Mouse (Mus musculus) liver, embryonic 13.5 days (tissue): ENCODE data around the gene Best1. TPM values are rescaled to one million over a fixed set of nuclear protein-coding genes. Genes with fewer than 3 reads are reported as not detected.

Experiments used
- ATAC-seq: fragments of 200-750 bp; cut with Nextera tagmentation; 2 replicates; pipeline ENCODE4 v1.8.0; 2017; ENCODE audit warnings: low read depth, mild to moderate bottlenecking, moderate number of reproducible peaks, moderate library complexity
- DNase-seq: peaks from one replicate; pipeline ENCODE4 v3.0.0; 2022
- H3K27ac ChIP-seq: fragments of 300-500 bp; sonication (generic); 2 replicates; pipeline ENCODE4 v1.5.1; 2015; ENCODE audit warnings: moderate library complexity, mild to moderate bottlenecking, inconsistent platforms
- H3K27me3 ChIP-seq: fragments of 300-500 bp; sonication (generic); 2 replicates; pipeline ENCODE4 v1.6.1; 2015; ENCODE audit warnings: mild to moderate bottlenecking, inconsistent platforms
- H3K36me3 ChIP-seq: fragments of 300-500 bp; sonication (generic); 2 replicates; pipeline ENCODE4 v1.6.1; 2015; ENCODE audit warnings: mild to moderate bottlenecking, inconsistent platforms
- H3K4me1 ChIP-seq: fragments of 300-500 bp; sonication (generic); replicated peaks from 2 replicates; pipeline ENCODE4 v1.6.1; 2015; ENCODE audit warnings: inconsistent platforms
- H3K4me2 ChIP-seq: fragments of 300-500 bp; sonication (generic); 2 replicates; pipeline ENCODE4 v1.6.1; 2015; ENCODE audit warnings: inconsistent platforms, mild to moderate bottlenecking, moderate library complexity
- H3K4me3 ChIP-seq: fragments of 300-500 bp; sonication (generic); replicated peaks from 2 replicates; pipeline ENCODE4 v1.5.1; 2015; ENCODE audit warnings: mild to moderate bottlenecking, inconsistent platforms
- H3K9ac ChIP-seq: fragments of 300-500 bp; sonication (generic); 2 replicates; pipeline ENCODE4 v1.6.1; 2015; ENCODE audit warnings: mild to moderate bottlenecking, inconsistent platforms
- H3K9me3 ChIP-seq: fragments of 300-500 bp; sonication (generic); replicated peaks from 2 replicates; pipeline ENCODE4 v1.6.1; 2016; ENCODE audit warnings: inconsistent platforms
- WGBS: fragments of 180-500 bp; shearing (Covaris S2); methylation state at CpG from one replicate; pipeline ENCODE4 v1.1.7; 2015; ENCODE audit not compliant: insufficient replicate concordance; 5-methylcytosine and 5-hydroxymethylcytosine counted together
- polyA plus RNA-seq: library from polyadenylated mRNA; unstranded; fragments of >200 nt; fragmentation: Nextera tagmentation; extraction: Ambion mirVana; gene quantifications from 2 replicates; pipeline ENCODE4 v1.2.1, GENCODE M21; 2015

Gene Best1
- polyA plus RNA-seq: 0.17 and 0.20 TPM in 2 replicates

DNA sequence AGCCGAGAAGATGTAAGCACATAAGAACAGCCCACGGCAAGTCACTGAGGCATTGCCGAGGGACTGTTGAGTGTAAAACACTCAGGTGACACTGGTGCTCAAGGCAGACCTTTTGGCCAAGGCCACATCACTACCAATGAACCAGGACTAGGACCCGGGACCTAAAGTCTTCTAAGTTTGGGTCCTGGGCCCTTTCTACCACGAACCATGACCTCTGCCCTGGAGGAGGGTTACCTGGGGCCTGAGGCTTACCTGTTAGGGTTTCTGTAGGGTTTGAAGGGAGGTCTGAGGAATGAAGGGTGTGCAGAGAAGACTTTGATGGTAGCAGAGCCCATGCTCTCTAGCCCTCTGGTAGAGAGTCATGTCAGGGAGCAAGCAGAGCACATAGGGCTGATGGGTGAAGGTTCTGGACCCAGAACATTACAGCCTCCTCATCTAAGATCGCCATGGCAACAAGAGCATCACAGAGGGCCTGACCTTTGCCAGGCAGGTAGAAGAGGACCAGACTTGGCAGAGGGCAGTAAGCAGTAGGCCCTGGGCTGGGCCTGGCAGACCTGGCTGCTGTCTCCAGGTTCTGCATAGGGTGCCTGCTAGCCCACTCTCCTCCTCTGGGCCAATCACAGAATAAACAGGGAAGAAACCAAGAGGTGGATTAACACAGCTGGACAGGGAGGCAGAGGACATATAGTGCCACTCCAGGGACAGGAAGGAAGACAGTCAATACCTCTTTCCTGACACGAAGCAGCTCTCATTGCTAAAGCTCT, at the start of gene Best1, which contains the start of gene Rab3il1:
Gene Best1, minus strand, starts transcription at position 428 of the 764 bp plus-strand sequence.
Gene Rab3il1, plus strand, starts transcription at position 464 of the 764 bp plus-strand sequence.
- ATAC-seq: peak; percentile 19; the same call in 1 of the 2 replicates
- Histone ChIP-seq H3K9me3 (no peaks in the 10 kb centered on the region), H3K9ac (no peak within 1 kb of the TSS), H3K27me3 (0 out of 2 replicates have a peak, but pooled peaks cover 2% of the 10 kb centered on the region), H3K27ac (no peak within 1 kb of the TSS), H3K4me1 (peaks cover 9% of the 10 kb centered on the region; the same call in 1 of the 2 replicates), H3K4me3 (no peak within 1 kb of the TSS), H3K36me3 (no peaks in the 10 kb centered on the region), H3K4me2 (no peak within 1 kb of the TSS)
- DNase-seq: no peak
- 69% methylated on average over 7 of the region's 7 CpGs for WGBS

DNA sequence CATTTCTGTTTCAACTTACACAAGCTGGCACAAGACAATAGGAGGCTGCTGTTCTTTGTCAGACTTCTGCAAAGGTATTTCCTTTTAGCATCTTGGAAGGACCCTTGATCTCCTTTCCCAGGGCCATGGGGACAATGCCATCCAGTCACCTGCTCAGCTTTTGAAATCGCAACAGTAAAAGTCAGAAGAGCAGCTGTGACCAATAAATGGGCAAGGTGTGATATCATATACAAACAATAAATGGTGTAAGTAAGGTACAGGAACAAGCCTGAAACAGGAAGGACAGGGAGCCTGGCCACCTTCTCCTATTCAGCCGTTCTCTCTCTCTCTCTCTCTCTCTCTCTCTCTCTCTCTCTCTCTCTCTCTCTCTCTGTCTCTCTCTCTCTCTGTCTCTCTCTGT, 49.0 kb upstream of the Best1 start:
- Histone ChIP-seq H3K4me2 (no peak overlapping the region), H3K4me3 (no peak overlapping the region), H3K9ac (no peak overlapping the region), H3K9me3 (no peaks in the 10 kb centered on the region), H3K4me1 (peaks cover 29% of the 10 kb centered on the region), H3K27me3 (0 out of 2 replicates have a peak, but pooled peaks cover 4% of the 10 kb centered on the region), H3K36me3 (peaks cover 10% of the 10 kb centered on the region), H3K27ac (no peak overlapping the region)
- DNase-seq (no peak), ATAC-seq (no peak)
- 73% methylated on average over 2 of the region's 2 CpGs for WGBS

DNA sequence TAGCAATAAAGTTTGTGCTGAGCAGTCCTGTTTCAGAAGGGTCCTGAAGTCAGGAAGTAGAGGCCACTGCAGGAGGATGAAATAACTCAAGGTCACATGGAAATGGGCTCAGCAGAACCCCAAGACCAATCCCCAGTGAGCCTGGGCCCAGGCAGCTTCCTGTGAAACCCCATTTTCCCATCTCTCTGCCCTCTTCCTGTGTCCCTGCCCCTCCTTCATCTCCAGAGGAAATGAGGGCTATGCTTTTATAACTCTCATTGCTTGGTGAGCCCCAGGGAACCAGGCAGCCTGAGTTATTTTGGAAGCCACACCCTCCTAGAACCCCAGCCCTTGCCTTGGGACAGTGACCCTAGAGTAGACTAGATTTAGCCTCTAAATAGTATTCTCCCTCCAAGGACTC, 48.1 kb upstream of the Best1 start:
- Histone ChIP-seq H3K4me3 (no peak overlapping the region), H3K4me1 (peaks cover 34% of the 10 kb centered on the region), H3K27ac (no peak overlapping the region), H3K27me3 (0 out of 2 replicates have a peak, but pooled peaks cover 4% of the 10 kb centered on the region), H3K9ac (no peak overlapping the region), H3K9me3 (no peaks in the 10 kb centered on the region), H3K4me2 (no peak overlapping the region), H3K36me3 (peaks cover 3% of the 10 kb centered on the region)
- ATAC-seq: no peak
- DNase-seq: no peak

DNA sequence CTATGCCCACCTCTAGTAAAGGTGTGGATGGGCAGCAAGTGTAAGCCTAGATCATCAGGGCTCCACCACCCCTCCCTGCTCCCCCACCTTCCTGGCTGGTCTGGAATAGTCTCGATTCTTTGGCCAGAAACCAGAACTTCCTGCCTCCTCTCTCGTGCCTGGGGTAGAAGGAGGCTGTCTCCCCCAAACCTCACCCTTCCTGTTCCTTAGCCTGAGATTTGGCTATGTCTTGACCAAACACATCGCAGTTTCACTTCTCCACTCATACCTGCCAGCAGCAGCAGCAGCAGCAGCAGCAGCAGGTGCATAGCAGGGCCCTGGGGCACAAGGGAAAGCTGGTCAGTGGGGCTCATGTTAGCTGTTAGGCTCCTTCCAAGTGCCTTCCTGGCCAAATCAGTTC, 45.5 kb upstream of the Best1 start:
- H3K27me3 ChIP-seq: peaks cover 7% of the 10 kb centered on the region; the same call in 1 of the 2 replicates
- no peak overlapping the region for H3K4me2 ChIP-seq
- no peak overlapping the region for H3K27ac ChIP-seq
- peaks cover 59% of the 10 kb centered on the region for H3K4me1 ChIP-seq
- DNase-seq (no peak), ATAC-seq (no peak)
- H3K36me3 ChIP-seq: no peaks in the 10 kb centered on the region
- WGBS: 14% methylated on average over 3 of the region's 3 CpGs
- H3K4me3 ChIP-seq: no peak overlapping the region
- no peaks in the 10 kb centered on the region for H3K9me3 ChIP-seq
- no peak overlapping the region for H3K9ac ChIP-seq

DNA sequence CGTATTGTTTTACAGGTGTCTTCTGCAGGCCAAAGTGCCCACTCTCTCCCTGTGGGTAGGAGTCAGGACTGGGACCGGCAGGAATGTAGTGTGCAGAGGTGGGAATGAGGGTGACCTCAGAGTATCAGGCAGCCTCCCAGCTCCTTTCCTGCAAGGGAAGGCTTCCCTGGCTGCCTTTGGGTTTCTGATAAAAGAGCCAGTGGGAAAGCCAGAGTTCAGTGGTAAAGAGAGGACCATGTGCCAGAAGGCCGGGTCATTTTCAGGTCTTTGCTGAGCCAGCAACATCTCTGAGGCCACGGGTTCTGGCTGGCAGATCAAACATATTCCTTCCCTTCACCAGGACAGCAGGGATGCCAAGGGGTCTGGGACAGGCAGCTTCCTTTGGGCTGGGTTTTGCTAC, 44.9 kb upstream of the Best1 start:
- Histone ChIP-seq H3K36me3 (no peaks in the 10 kb centered on the region), H3K9me3 (no peaks in the 10 kb centered on the region), H3K9ac (0 out of 2 replicates have a peak overlapping the region, but pooled peaks have one; percentile 8), H3K27me3 (peaks cover 9% of the 10 kb centered on the region; the same call in 1 of the 2 replicates), H3K4me1 (peaks cover 65% of the 10 kb centered on the region), H3K4me2 (no peak overlapping the region), H3K27ac (no peak overlapping the region), H3K4me3 (no peak overlapping the region)
- ATAC-seq (no peak), DNase-seq (no peak)
- 54% methylated on average over 4 of the region's 4 CpGs for WGBS

DNA sequence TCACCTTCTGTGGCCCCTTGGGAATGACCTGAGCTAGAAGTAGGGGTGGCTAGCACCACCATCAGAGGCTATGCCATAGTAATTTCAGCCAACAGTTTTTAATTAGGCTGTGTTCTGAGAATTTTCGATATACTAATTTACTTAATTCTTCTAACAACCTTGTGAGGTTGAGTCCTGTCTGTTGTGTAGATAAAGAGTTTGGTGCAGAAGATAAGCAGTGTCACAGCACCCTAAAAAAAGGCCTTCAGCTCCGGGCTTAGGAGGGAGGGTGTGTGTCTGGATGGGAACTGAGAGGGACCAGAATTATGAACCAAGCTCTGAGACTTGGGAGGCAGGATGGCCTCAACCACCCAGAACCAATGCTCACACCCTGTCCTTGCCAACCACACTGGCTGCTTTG, 44.3 kb upstream of the Best1 start:
- peaks cover 72% of the 10 kb centered on the region for H3K4me1 ChIP-seq

DNA sequence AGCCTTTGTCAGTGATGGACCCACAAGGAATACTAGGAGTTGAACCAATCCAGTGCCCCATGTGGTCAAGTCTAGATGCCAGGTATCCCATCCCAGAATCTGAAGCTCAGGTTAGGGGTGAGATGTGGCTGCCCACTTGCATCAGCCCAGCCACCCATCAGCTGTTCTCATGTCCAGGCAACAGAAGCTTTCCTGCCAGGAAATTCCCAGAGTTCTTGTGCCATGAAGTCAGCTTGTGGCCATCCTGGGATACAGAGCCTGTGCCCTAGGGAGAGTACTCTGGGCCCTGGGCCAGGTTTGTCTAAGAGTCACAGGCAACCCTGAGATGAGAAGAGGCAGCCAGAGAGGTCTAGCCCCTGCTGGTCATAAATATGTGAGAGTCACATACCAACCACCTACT, 42.2 kb upstream of the Best1 start:
- H3K4me3 ChIP-seq: no peak overlapping the region
- peaks cover 73% of the 10 kb centered on the region for H3K4me1 ChIP-seq

More for the DNA sequence above, 44.3 kb upstream of the Best1 start:
- ATAC-seq: peak; percentile 27; the same call in 1 of the 2 replicates
- Histone ChIP-seq H3K4me3 (no peak overlapping the region), H3K9ac (no peak overlapping the region), H3K9me3 (no peaks in the 10 kb centered on the region), H3K27ac (peak overlapping the region; percentile 7; the same call in 1 of the 2 replicates), H3K27me3 (peaks cover 15% of the 10 kb centered on the region; the same call in 1 of the 2 replicates), H3K36me3 (no peaks in the 10 kb centered on the region), H3K4me2 (peak overlapping the region; percentile 25; the same call in 1 of the 2 replicates)
- 27% methylated on average over 2 of the region's 2 CpGs for WGBS
- DNase-seq: no peak

DNA sequence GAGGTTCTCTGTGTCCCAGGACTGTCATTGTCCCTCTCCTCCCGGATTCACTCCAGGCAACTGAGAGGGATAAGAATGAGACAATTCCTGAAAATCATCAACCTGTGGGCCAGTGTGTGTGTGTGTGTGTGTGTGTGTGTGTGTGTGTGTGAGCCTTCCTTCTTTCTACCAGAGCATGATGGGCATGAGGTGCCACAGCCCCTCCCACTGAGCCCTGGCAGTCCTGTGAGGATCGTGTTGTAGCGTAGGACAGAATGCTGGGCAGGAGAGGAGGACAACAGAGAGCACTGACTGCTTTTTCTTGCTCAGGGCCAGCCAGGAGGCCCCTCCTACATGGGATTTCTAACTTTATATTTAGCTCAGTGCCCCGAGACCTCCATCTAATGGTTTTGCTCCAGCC, 41.4 kb upstream of the Best1 start:
- H3K4me2 ChIP-seq: peak overlapping the region; percentile 87
- DNase-seq (no peak), ATAC-seq (no peak)
- peaks cover 77% of the 10 kb centered on the region for H3K4me1 ChIP-seq
- peak overlapping the region; percentile 62 for H3K4me3 ChIP-seq
- H3K36me3 ChIP-seq: peaks cover 11% of the 10 kb centered on the region
- no peaks in the 10 kb centered on the region for H3K9me3 ChIP-seq
- no peak overlapping the region for H3K9ac ChIP-seq
- H3K27ac ChIP-seq: no peak overlapping the region
- peaks cover 20% of the 10 kb centered on the region; the same call in 1 of the 2 replicates for H3K27me3 ChIP-seq
- WGBS: 84% methylated on average over 4 of the region's 4 CpGs

More for the DNA sequence above, 42.2 kb upstream of the Best1 start:
- Histone ChIP-seq H3K27ac (no peak overlapping the region), H3K27me3 (peaks cover 20% of the 10 kb centered on the region; the same call in 1 of the 2 replicates), H3K36me3 (peaks cover 5% of the 10 kb centered on the region; the same call in 1 of the 2 replicates), H3K4me2 (no peak overlapping the region), H3K9me3 (no peaks in the 10 kb centered on the region), H3K9ac (no peak overlapping the region)
- DNase-seq (no peak), ATAC-seq (no peak)

DNA sequence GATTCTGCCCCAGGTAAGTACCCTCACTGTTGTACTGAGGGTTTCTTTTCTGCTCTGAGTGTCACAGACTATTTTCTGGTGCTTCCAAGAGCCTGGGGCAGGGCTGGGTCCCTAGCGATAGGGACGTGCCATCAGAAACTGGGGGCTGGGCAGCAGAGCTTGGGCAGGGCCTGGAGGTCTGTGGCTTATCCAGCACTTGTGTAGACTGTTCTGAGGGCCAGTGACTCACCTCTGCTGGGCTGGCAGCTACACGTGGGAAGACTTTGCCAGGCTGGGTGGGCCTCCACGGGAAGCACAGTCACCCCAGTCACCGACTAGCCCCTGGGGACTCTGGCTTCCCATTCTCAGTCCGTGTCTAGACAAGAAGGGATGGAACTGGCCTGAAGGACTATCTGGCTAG, 40.8 kb upstream of the Best1 start:
- Histone ChIP-seq H3K4me1 (peaks cover 81% of the 10 kb centered on the region), H3K27me3 (peaks cover 20% of the 10 kb centered on the region; the same call in 1 of the 2 replicates), H3K9me3 (no peaks in the 10 kb centered on the region), H3K4me2 (peak overlapping the region; percentile 87), H3K27ac (no peak overlapping the region), H3K36me3 (peaks cover 17% of the 10 kb centered on the region), H3K9ac (peak overlapping the region; percentile 69), H3K4me3 (peak overlapping the region; percentile 62)
- no peak for DNase-seq
- ATAC-seq: peak; percentile 10; the same call in 1 of the 2 replicates
- 48% methylated on average over 6 of the region's 6 CpGs for WGBS

DNA sequence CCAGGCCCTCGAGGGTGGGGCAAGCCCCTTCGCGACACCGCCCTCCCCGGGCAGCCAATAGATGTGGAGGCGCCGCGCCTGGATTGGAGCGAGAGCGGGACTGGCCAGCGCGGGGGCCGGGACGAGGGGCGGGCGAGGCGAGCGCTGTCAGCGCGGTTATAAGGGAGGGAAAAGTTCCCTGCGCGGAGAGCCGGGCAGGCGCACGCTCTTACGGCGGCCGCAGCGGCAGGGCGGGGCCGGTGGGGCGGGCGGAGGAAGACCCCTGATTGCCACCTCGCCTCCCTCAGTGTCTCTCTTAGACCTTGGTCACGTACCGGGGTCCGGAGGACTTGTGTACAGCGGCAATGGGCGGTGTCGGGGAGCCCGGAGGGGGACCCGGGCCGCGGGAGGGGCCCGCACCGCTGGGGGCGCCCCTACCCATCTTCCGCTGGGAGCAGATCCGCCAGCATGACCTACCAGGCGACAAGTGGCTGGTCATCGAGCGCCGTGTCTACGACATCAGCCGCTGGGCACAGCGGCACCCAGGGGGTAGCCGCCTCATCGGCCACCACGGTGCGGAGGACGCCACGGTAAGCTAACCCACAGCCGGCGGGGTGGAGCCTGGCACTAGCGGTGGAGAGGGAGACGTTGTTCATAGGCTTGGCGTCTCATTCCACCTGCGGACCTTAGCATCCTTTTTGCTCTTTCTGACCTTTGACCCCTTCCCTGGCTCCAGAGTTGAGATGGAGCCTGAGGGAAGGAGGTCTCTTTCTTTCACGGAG, 40.1 kb upstream of the Best1 start, which contains the start of gene Fads3:
Gene Fads3, plus strand, starts transcription at position 182 of the 761 bp plus-strand sequence.
- Histone ChIP-seq H3K4me1 (peaks cover 79% of the 10 kb centered on the region), H3K4me2 (peak within 1 kb of the TSS; percentile 87), H3K9me3 (no peaks in the 10 kb centered on the region), H3K27ac (peak within 1 kb of the TSS; percentile 29), H3K27me3 (peaks cover 20% of the 10 kb centered on the region; the same call in 1 of the 2 replicates), H3K36me3 (peaks cover 24% of the 10 kb centered on the region), H3K9ac (peak within 1 kb of the TSS; percentile 69), H3K4me3 (peak within 1 kb of the TSS; percentile 62)
- under 1% methylated on average over 67 of the region's 69 CpGs for WGBS
- DNase-seq: peak; percentile 61
- peak; percentile 83 for ATAC-seq

DNA sequence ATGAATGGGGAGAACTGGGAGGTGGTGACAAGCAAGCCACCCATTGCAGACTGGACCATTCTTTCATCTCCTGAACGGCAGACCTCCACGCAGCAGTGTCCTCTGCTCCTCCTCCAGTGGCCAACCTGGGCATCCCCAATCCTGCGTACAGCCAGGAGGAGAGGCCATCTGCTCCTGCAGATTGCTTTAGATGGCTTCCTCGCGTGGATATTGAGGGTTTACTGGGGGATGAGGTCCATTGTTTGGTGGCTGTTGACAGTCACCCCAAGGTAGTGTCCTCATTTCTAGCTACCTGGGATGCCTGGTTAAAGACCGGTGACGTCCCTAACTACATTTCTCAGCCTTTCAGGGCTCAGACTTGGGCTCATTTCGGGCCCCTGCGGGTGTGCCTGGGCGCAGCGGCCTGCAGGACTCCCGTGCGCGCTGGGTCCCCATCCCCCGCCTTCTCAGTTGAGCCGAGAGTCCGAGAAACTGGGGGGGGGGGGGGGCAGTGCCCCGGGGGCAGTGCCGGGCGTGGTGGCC, 39.5 kb upstream of the Best1 start:
- no peak for ATAC-seq
- peaks cover 79% of the 10 kb centered on the region for H3K4me1 ChIP-seq

More for the DNA sequence above, 39.5 kb upstream of the Best1 start:
- H3K4me2 ChIP-seq: peak overlapping the region; percentile 87
- H3K36me3 ChIP-seq: peaks cover 30% of the 10 kb centered on the region
- 9% methylated on average over 20 of the region's 20 CpGs for WGBS
- peak overlapping the region; percentile 29; the same call in 1 of the 2 replicates for H3K27ac ChIP-seq
- no peaks in the 10 kb centered on the region for H3K9me3 ChIP-seq
- no peak for DNase-seq
- H3K4me3 ChIP-seq: peak overlapping the region; percentile 62
- peaks cover 20% of the 10 kb centered on the region; the same call in 1 of the 2 replicates for H3K27me3 ChIP-seq
- H3K9ac ChIP-seq: peak overlapping the region; percentile 69
